Mouse (Mus musculus) hindbrain, embryonic 11.5 days (tissue): Measurements from ENCODE around the gene Arv1. TPM values are rescaled to one million over a fixed set of nuclear protein-coding genes. Genes with fewer than 3 reads are reported as not detected.
A peak's percentile ranks its signal among the peaks of the same experiment; 100 is the strongest.

ENCODE experiments used
- ATAC-seq: fragments of 200-750 bp; cut with Nextera tagmentation; 2 replicates; pipeline ENCODE4 v1.8.0; 2017; ENCODE audit warnings: mild to moderate bottlenecking, moderate TSS enrichment, moderate library complexity; ENCODE audit not compliant: low FRiP score
- DNase-seq: peaks from one replicate; pipeline ENCODE4 v3.0.0-alpha.2; 2015; ENCODE audit warnings: low spot score
- H3K27ac ChIP-seq: fragments of 300-500 bp; sonication (generic); 2 replicates; pipeline ENCODE4 v1.5.1; 2014; ENCODE audit warnings: mild to moderate bottlenecking, low read depth, low read length
- H3K27me3 ChIP-seq: fragments of 300-500 bp; sonication (generic); 2 replicates; pipeline ENCODE4 v1.6.1; 2014; ENCODE audit warnings: mild to moderate bottlenecking, low read length, moderate library complexity, mixed read lengths; ENCODE audit not compliant: control insufficient read depth, insufficient read depth
- H3K36me3 ChIP-seq: fragments of 300-500 bp; sonication (generic); 2 replicates; pipeline ENCODE4 v1.6.1; 2014; ENCODE audit warnings: mild to moderate bottlenecking, low read length, moderate library complexity, mixed read lengths; ENCODE audit not compliant: control insufficient read depth, insufficient read depth
- H3K4me1 ChIP-seq: fragments of 300-500 bp; sonication (generic); replicated peaks from 2 replicates; pipeline ENCODE4 v1.6.1; 2014; ENCODE audit warnings: low read length, mixed read lengths; ENCODE audit not compliant: control insufficient read depth, insufficient read depth
- H3K4me2 ChIP-seq: fragments of 300-500 bp; sonication (generic); replicated peaks from 2 replicates; pipeline ENCODE4 v1.6.1; 2014; ENCODE audit warnings: mild to moderate bottlenecking, low read depth, low read length
- H3K4me3 ChIP-seq: fragments of 300-500 bp; sonication (generic); 2 replicates; pipeline ENCODE4 v1.5.1; 2014; ENCODE audit warnings: low read depth, low read length
- H3K9ac ChIP-seq: fragments of 300-500 bp; sonication (generic); 2 replicates; pipeline ENCODE4 v1.6.1; 2014; ENCODE audit warnings: low read depth, low read length
- H3K9me3 ChIP-seq: fragments of 300-500 bp; sonication (generic); 2 replicates; pipeline ENCODE4 v1.6.1; 2016; ENCODE audit warnings: low read length; ENCODE audit not compliant: control insufficient read depth
- WGBS: fragments of 180-500 bp; shearing (Covaris S2); extraction: QIAGEN DNeasy Blood & Tissue Kit; methylation state at CpG from one replicate; pipeline ENCODE4 v1.1.7; 2014; 5-methylcytosine and 5-hydroxymethylcytosine counted together
- polyA plus RNA-seq: library from polyadenylated mRNA; unstranded; fragments of >200 nt; fragmentation: Nextera tagmentation; extraction: Ambion mirVana; gene quantifications from 2 replicates; pipeline ENCODE4 v1.2.1, GENCODE M21; 2014

Gene Arv1
- polyA plus RNA-seq, 1 experiment from 2014 or later, result 34.0 TPM

DNA sequence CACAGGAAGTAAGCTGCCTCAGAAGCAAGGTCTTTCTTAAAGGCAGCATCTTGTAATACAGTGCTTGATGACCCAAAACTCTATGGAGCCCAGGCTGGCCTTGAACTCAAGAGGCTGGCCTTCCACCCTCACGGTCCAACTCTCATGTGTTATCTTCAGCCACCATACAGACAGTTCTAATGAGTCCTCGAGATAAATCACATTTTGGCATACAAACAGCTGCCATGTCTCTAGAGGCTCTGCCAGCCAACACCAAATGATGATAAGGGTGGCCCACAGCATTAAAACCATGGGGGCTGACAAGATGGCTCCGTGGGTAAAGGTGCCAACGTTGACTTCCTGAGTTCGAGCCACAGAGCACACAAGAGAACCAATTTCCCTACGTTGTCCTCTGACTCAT is 8.7 kb upstream of the Arv1 start:
- H3K9me3 ChIP-seq, result no peaks in the 10 kb centered on the region
- WGBS, result 94% methylated on average over 6 of the region's 6 CpGs
- no peak overlapping the region for H3K27ac ChIP-seq
- H3K4me1 ChIP-seq, result no peaks in the 10 kb centered on the region
- H3K4me3 ChIP-seq, result no peak overlapping the region
- H3K4me2 ChIP-seq, result no peak overlapping the region
- no peaks in the 10 kb centered on the region for H3K27me3 ChIP-seq
- no peak for DNase-seq
- H3K36me3 ChIP-seq, result peaks cover 5% of the 10 kb centered on the region; the same call in 1 of the 2 replicates
- no peak overlapping the region for H3K9ac ChIP-seq
- ATAC-seq, result no peak

DNA sequence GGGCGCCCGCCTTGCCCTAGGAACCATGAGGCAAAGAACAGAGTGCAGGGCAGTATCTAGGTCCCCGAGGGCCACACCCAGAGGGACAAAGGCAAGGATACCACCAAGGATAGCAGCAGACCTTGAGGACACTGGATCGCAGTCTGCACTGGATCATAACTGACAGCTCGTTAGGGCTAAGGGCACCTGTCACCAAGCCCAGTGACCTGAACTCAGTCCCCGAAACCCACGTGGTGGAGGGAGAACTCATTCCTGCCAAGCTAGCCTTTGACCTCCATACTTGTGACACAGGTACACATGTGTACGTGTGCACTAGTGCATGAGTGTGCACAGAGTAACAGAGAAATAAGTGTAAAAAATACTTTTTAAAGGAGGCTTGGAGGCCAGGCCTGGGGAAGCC is 6.2 kb upstream of the Arv1 start:
- H3K4me3 ChIP-seq, result no peak overlapping the region
- no peak overlapping the region for H3K9ac ChIP-seq
- WGBS, result 87% methylated on average over 8 of the region's 8 CpGs
- ATAC-seq (no peak), DNase-seq (no peak)
- H3K27ac ChIP-seq, result no peak overlapping the region
- peaks cover 5% of the 10 kb centered on the region; the same call in 1 of the 2 replicates for H3K36me3 ChIP-seq
- H3K9me3 ChIP-seq, result no peaks in the 10 kb centered on the region
- H3K27me3 ChIP-seq, result no peaks in the 10 kb centered on the region
- peaks cover 6% of the 10 kb centered on the region; the same call in 1 of the 2 replicates for H3K4me1 ChIP-seq
- no peak overlapping the region for H3K4me2 ChIP-seq

DNA sequence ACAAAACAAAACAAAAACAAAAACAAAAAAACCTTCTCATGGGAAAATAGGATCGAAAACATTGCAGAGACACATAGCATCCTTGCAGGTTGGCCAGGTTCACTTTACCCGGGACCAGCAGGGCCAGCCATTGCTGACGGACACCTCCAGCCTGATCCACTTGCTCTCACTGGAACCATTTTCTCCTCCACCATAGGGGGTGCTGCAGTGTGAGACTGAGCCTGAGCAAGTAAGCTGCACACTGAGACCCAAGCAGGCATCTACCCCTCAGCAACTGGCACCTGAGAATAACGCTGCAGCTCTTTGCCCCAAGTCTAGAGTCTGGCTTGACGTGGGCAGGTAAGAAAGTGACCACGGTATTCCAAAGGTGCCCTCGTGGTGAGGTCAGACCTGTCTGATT is 1.8 kb upstream of the Arv1 start:
- ATAC-seq (no peak), DNase-seq (no peak)
- no peaks in the 10 kb centered on the region for H3K27me3 ChIP-seq
- H3K9ac ChIP-seq, result no peak overlapping the region
- H3K4me2 ChIP-seq, result no peak overlapping the region
- no peak overlapping the region for H3K27ac ChIP-seq
- H3K36me3 ChIP-seq, result no peaks in the 10 kb centered on the region
- H3K4me3 ChIP-seq, result no peak overlapping the region
- WGBS, result 80% methylated on average over 7 of the region's 7 CpGs
- H3K4me1 ChIP-seq, result peaks cover 8% of the 10 kb centered on the region; the same call in 1 of the 2 replicates
- no peaks in the 10 kb centered on the region for H3K9me3 ChIP-seq

GRCm38 (mm10) chr8:124720938-124721861 is 739 bp upstream of the Arv1 start:
- DNase-seq (no peak), ATAC-seq (peak; percentile 77)
- peak overlapping the region; percentile 76 for H3K9ac ChIP-seq
- H3K4me2 ChIP-seq, result peak overlapping the region; percentile 81
- peak overlapping the region; percentile 80 for H3K4me3 ChIP-seq
- no peaks in the 10 kb centered on the region for H3K9me3 ChIP-seq
- WGBS, result 3% methylated on average over 31 of the region's 31 CpGs
- no peaks in the 10 kb centered on the region for H3K36me3 ChIP-seq
- peaks cover 8% of the 10 kb centered on the region; the same call in 1 of the 2 replicates for H3K4me1 ChIP-seq
- H3K27ac ChIP-seq, result peak overlapping the region; percentile 17; the same call in 1 of the 2 replicates
- H3K27me3 ChIP-seq, result no peaks in the 10 kb centered on the region

- ATAC-seq (no peak), DNase-seq (no peak)
- H3K27me3 ChIP-seq, result no peaks in the 10 kb centered on the region
- H3K9ac ChIP-seq, result no peak overlapping the region
- H3K4me2 ChIP-seq, result no peak overlapping the region
- WGBS, result 94% methylated on average over 7 of the region's 7 CpGs
- H3K9me3 ChIP-seq, result no peaks in the 10 kb centered on the region
- H3K27ac ChIP-seq, result no peak overlapping the region
- 0 out of 2 replicates have a peak, but pooled peaks cover 1% of the 10 kb centered on the region for H3K36me3 ChIP-seq
- H3K4me3 ChIP-seq, result no peak overlapping the region
- H3K4me1 ChIP-seq, result peaks cover 8% of the 10 kb centered on the region; the same call in 1 of the 2 replicates
Observed at GRCm38 (mm10) chr8:124724301-124724700, 2.4 kb downstream of the Arv1 start.

- DNase-seq (no peak), ATAC-seq (no peak)
- H3K27me3 ChIP-seq, result no peaks in the 10 kb centered on the region
- no peaks in the 10 kb centered on the region for H3K9me3 ChIP-seq
- no peaks in the 10 kb centered on the region for H3K4me1 ChIP-seq
- WGBS, result 96% methylated on average over 8 of the region's 8 CpGs
- no peak overlapping the region for H3K4me3 ChIP-seq
- no peak overlapping the region for H3K9ac ChIP-seq
- no peak overlapping the region for H3K4me2 ChIP-seq
- no peak overlapping the region for H3K27ac ChIP-seq
- H3K36me3 ChIP-seq, result peaks cover 32% of the 10 kb centered on the region
Observed at GRCm38 (mm10) chr8:124732828-124733227, 10.9 kb downstream of the Arv1 start.

GRCm38 (mm10) chr8:124735371-124735911 is 13.5 kb downstream of the Arv1 start:
- no peak for DNase-seq
- H3K27me3 ChIP-seq, result no peaks in the 10 kb centered on the region
- no peaks in the 10 kb centered on the region for H3K9me3 ChIP-seq
- H3K9ac ChIP-seq, result no peak overlapping the region
- peaks cover 27% of the 10 kb centered on the region for H3K36me3 ChIP-seq
- 60% methylated on average over 3 of the region's 3 CpGs for WGBS
- no peak overlapping the region for H3K27ac ChIP-seq
- H3K4me2 ChIP-seq, result no peak overlapping the region
- H3K4me1 ChIP-seq, result no peaks in the 10 kb centered on the region
- no peak for ATAC-seq
- H3K4me3 ChIP-seq, result no peak overlapping the region

GRCm38 (mm10) chr8:124739268-124739667 is 17.3 kb downstream of the Arv1 start:
- 0 out of 2 replicates have a peak, but pooled peaks cover 2% of the 10 kb centered on the region for H3K36me3 ChIP-seq
- H3K4me1 ChIP-seq, result no peaks in the 10 kb centered on the region
- WGBS, result 79% methylated on average over 1 of the region's 1 CpGs
- H3K4me3 ChIP-seq, result no peak overlapping the region
- peak; percentile 31 for DNase-seq
- H3K9ac ChIP-seq, result no peak overlapping the region
- H3K9me3 ChIP-seq, result no peaks in the 10 kb centered on the region
- no peak overlapping the region for H3K27ac ChIP-seq
- ATAC-seq, result no peak
- H3K4me2 ChIP-seq, result no peak overlapping the region
- H3K27me3 ChIP-seq, result no peaks in the 10 kb centered on the region
